ENCODE assay signal across 18 mouse cellular contexts in the genomic region with DNA sequence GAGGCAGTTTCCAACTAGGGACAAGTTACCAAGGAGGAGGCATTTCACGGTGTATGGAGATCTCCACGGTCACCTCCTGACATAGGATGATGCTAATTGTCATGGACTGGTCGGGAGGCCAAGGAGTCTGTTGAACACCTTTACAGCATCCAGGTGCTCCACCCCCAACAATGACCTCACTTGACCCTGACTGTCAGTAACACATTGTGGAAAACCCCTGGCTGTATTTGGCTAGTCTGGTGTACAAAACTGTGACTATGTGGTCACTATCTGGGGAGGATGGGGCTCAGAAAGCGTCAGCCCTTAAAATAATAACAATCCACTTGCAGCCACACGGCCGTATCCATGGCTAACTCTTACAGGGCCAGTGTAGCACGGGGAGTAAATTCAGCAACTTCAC.
A peak's percentile ranks its signal among the peaks of the same experiment; 100 is the strongest.
DNase-seq lines count a peak whose midpoint lies in the region; ATAC-seq and TF ChIP-seq lines count a peak whose summit lies in the region.
"Had no signal": no experiment of that assay in that cellular context is flagged by ENCODE, and none has a peak within 500 bp of the region (broad histone marks: within the 10 kb centered on the region; RNA-seq: fewer than 3 reads in every experiment).

No protein-coding gene starts in this region.

- 60% methylated on average over 7 of the region's 7 CpGs for WGBS in liver, postnatal 0 days (ENCODE audit: insufficient replicate concordance)
- WGBS in liver, embryonic 12.5 days (ENCODE audit: insufficient replicate concordance) = 52% methylated on average over 7 of the region's 7 CpGs
- WGBS in limb, embryonic 12.5 days = 31% methylated on average over 7 of the region's 7 CpGs

- H3K27ac ChIP-seq in liver, postnatal 0 days (ENCODE audit: low read depth) = no peak overlapping the region
- no peak overlapping the region for H3K27ac ChIP-seq in liver, embryonic 12.5 days
- peak overlapping the region; percentile 73 for H3K27ac ChIP-seq in limb, embryonic 12.5 days
- H3K27ac ChIP-seq: embryonic facial prominence, embryonic 15.5 days; heart, adult 2 months had no signal

- H3K36me3 ChIP-seq in liver, postnatal 0 days (replicated peaks; ENCODE audit: insufficient read depth, low read length) = no peaks in the 10 kb centered on the region
- no peaks in the 10 kb centered on the region for H3K36me3 ChIP-seq in liver, embryonic 12.5 days
- H3K36me3 ChIP-seq in limb, embryonic 12.5 days = no peaks in the 10 kb centered on the region
- H3K36me3 ChIP-seq: embryonic facial prominence, embryonic 15.5 days; G1E; heart, embryonic 12.5 days had no signal

- peaks cover 13% of the 10 kb centered on the region for H3K4me1 ChIP-seq in liver, postnatal 0 days (ENCODE audit: insufficient read depth)
- H3K4me1 ChIP-seq in liver, embryonic 12.5 days = no peaks in the 10 kb centered on the region
- peaks cover 49% of the 10 kb centered on the region for H3K4me1 ChIP-seq in limb, embryonic 12.5 days (replicated peaks)
- H3K4me1 ChIP-seq: heart, embryonic 12.5 days had no signal

- no peaks in the 10 kb centered on the region for H3K27me3 ChIP-seq in liver, postnatal 0 days (ENCODE audit: insufficient read depth, low read length)
- no peaks in the 10 kb centered on the region for H3K27me3 ChIP-seq in liver, embryonic 12.5 days (replicated peaks)
- H3K27me3 ChIP-seq in limb, embryonic 12.5 days = no peaks in the 10 kb centered on the region
- H3K27me3 ChIP-seq: embryonic facial prominence, embryonic 15.5 days; heart, embryonic 12.5 days had no signal

- H3K9me3 ChIP-seq in liver, postnatal 0 days (ENCODE audit: low read length) = 0 out of 2 replicates have a peak, but pooled peaks cover 2% of the 10 kb centered on the region
- H3K9me3 ChIP-seq in liver, embryonic 12.5 days (replicated peaks) = no peaks in the 10 kb centered on the region
- 0 out of 2 replicates have a peak, but pooled peaks cover 5% of the 10 kb centered on the region for H3K9me3 ChIP-seq in limb, embryonic 12.5 days
- H3K9me3 ChIP-seq: embryonic facial prominence, embryonic 15.5 days; heart, embryonic 12.5 days had no signal

- peak; percentile 67; the same call in 1 of the 2 replicates for ATAC-seq in liver, postnatal 0 days
- ATAC-seq in liver, embryonic 12.5 days = no peak
- no peak for ATAC-seq in limb, embryonic 12.5 days (ENCODE audit: insufficient number of reproducible peaks, insufficient read depth, low FRiP score, low TSS enrichment, low read depth)
- no peak for ATAC-seq in monocyte, adult 5-6 weeks (replicated peaks; ENCODE audit: insufficient number of reproducible peaks, low FRiP score, low TSS enrichment, poor library complexity, severe bottlenecking)
- ATAC-seq: forebrain, embryonic 16.5 days; hindbrain, embryonic 16.5 days had no signal

- DNase-seq in liver, postnatal 0 days = no peak
- peak; percentile 1 for DNase-seq in ZHBTc4 (ENCODE audit: low read depth, low spot score)
- DNase-seq in spleen, postnatal 36 days (ENCODE audit: low spot score in 2 of 2) = no peak
- DNase-seq: adrenal gland, postnatal 10 days; cerebellum, adult 11 months; cerebellum, adult 8-10 months; cerebellum, postnatal 14 days; gastrocnemius, postnatal 10 days; heart, adult 2 months; heart, postnatal 36 days had no signal

- no peak for TF ChIP-seq CTCF in liver, postnatal 0 days (IDR thresholded peaks at IDR 0.05; ENCODE audit: low read depth)

- no peak overlapping the region for H3K4me3 ChIP-seq in liver, postnatal 0 days (ENCODE audit: low read depth, low read length)
- H3K4me3 ChIP-seq in liver, embryonic 12.5 days = no peak overlapping the region
- H3K4me3 ChIP-seq in limb, embryonic 12.5 days (replicated peaks) = no peak overlapping the region
- H3K4me3 ChIP-seq: embryonic facial prominence, embryonic 15.5 days; heart, adult 2 months; heart, embryonic 12.5 days had no signal

- H3K4me2 ChIP-seq in liver, postnatal 0 days (ENCODE audit: low read depth, low read length) = no peak overlapping the region
- no peak overlapping the region for H3K4me2 ChIP-seq in liver, embryonic 12.5 days
- no peak overlapping the region; the same call in 1 of the 2 replicates for H3K4me2 ChIP-seq in limb, embryonic 12.5 days
- H3K4me2 ChIP-seq: embryonic facial prominence, embryonic 15.5 days; heart, embryonic 12.5 days had no signal

- no peak for TF ChIP-seq EP300 in liver, postnatal 0 days (IDR thresholded peaks at IDR 0.05; ENCODE audit: low read depth)

- no peak overlapping the region for H3K9ac ChIP-seq in liver, postnatal 0 days (replicated peaks)
- no peak overlapping the region for H3K9ac ChIP-seq in liver, embryonic 12.5 days
- H3K9ac ChIP-seq in limb, embryonic 12.5 days (replicated peaks) = no peak overlapping the region
- H3K9ac ChIP-seq: embryonic facial prominence, embryonic 15.5 days; heart, embryonic 12.5 days had no signal
